Mouse (Mus musculus): Measurements from ENCODE around the gene Nthl1.

- no peak for TF ChIP-seq CTCF (IDR thresholded peaks at IDR 0.05; ENCODE audit: control insufficient read depth, insufficient read depth, low read length)
- TF ChIP-seq POLR2A (IDR thresholded peaks at IDR 0.05; ENCODE audit: borderline replicate concordance, control insufficient read depth, low read depth, low read length): no peak
Measured at GRCm38 (mm10) chr17:24642791-24643343, 10.4 kb downstream of the Nthl1 start.
